Mouse (Mus musculus) gastrocnemius, adult 18-20 months (tissue): ENCODE data around the gene Pik3cg. TPM values are rescaled to one million over a fixed set of nuclear protein-coding genes. Genes with fewer than 3 reads are reported as not detected.

Experiments
- DNase-seq: peaks from one replicate; pipeline ENCODE4 v3.0.0; 2021; ENCODE audit warnings: low spot score
- total RNA-seq, 2 experiments: library from RNA; stranded (reverse); gene quantifications; 2 replicates each; pipeline ENCODE4 v1.2.3; 2021

Gene Pik3cg
- total RNA-seq, 2 experiments from 2014 or later, result 0.37 to 0.57 TPM

DNA sequence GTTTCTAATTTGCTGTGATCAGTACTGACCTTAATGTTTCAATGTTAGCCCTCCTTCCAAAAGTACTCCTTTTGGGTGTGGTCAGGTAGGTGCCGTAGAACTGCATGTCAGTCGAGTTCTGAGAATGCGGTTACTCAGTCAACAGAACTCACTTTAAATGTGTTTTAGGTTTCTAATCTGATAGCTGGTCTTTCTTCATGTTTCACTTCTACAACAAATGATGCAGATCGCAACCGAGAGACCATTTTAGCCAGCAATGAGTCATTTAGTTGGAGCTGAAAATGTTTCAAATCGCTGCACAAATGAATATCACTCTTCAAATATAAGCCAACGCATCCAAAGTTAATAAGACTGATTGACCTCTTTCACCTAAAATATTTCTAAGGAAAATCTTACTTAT lies 6.5 kb downstream of the Pik3cg start:
- DNase-seq, result no peak

DNA sequence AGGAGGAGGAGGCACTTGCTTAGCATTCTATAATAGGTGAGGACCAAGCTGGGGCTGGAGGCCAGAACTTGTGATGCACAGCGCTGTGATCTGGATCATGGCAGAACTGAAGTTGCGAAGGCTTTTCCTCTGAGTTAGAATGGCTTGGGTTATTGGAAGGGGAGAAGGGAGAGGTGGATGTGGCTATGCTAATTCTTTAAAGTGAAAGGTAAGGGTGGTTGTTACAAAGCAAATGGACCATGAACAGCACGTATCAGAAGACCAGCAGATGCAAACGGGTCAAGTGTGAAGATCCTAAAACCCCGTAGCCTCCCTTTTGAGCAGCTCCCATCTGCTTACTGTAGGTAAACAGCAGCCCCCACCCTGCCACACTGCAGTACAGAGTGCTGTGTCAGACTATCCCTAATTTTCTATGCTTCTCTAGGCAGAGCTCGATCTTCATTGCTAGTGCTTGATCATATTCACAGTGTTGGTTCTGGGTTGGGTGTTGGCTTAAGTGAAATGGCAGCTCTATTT lies 7.3 kb downstream of the Pik3cg start:
- no peak for DNase-seq

DNA sequence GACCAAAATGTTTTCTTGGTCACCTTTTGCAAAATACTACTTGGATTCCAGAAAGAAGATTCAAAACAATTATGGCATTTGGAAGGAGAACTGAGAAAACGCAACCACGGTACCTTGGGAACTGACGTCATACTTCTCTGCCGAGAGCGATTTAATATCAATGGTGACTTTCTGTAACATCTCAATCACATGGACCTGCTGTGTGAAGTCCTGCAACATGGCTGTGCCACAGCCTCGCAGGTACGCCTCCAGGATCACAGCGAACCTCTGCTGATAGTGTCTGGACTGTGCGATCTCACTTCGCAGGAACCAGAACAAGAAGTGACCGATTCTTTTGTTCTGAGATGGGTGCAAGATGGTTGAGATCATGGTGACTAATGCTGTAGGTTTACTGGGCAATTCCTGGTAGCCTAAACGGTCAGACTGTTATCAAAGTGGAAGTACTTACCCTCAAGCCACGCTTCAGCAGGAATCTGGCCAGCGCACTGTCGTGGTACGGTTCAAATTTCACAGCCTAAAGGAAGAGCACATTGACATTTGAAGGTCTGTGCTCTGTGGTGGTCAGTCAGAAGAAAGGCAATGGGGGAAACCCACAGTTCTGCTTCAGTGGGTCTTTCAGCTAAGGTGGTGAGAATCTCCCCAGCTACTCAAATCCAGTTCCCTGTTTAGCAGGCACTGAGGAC lies 7.9 kb downstream of the Pik3cg start:
- DNase-seq, result no peak

DNA sequence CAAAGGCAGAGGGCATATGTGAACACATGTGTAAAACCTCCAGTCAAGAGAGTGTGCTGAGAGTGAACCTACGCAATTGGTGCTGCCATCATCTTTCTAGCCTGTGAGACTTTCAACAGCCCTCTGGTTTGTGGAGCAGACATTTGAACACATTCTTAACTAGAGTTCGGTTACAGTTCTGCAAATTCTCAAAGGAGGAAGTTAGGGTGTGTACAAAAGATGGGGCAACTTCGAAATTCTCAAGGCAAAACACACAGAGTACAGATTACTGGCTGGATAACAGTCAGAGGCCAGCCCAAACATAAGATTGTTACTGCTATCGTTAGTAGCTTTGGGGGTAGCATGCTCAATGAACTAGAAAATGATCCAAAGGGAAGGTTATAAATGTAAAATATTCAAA lies 9.0 kb downstream of the Pik3cg start:
- no peak for DNase-seq

DNA sequence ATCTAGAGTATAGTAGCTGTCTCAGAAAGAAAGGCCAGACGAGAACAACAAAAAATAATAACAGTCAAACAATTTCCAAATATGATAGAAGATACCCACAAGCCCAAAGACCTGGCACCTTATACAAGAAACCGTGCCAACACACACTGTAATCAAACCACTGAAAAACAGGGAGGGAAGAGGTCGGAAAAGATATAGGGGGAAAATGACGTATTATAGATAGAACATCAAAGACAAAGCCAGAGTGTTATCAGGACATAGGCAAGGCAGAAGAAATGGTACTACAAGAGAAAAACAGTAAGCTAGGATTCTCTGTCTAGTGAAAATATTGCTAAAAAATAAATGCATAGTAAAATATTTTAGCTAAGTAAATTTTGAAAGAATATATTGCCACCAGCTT lies 10.4 kb downstream of the Pik3cg start:
- no peak for DNase-seq

DNA sequence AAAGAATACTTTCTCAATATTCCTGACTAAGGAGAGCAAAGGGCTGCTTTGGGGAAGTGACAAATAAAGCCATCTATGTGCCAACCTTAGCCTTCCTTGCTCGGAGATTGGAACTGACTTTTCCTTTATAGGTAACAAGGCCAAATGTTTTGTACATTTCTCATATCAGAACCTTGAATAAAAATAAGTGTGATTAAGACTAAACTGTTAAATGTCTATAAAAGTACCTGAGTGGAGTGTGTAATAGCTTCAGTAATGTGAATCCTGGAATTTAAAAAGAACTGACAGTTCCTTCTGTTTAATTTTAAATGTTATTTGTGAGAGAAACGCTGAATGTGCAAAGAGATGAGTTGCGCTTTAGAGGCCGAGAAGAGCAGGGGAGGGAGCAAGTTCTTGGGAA lies 13.5 kb downstream of the Pik3cg start:
- DNase-seq, result no peak

DNA sequence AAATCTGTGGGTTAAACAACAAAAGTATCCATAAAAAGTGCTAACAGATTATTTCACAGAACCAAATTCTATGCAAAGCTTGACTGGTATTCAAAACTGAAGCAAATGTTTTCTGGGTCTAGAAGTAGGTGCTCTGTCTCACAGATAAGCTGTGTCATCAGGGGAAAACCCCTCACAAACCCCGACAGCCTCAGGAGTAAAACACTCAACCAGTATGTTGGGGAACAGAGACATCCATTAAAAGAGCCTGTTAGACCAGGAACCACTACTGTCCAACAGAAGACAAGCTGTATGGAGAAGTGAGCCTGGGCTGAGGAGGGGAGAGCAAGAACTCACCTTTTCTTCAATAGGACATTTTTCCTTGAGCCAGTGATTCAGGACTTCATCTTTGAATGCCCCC lies 14.1 kb downstream of the Pik3cg start:
- no peak for DNase-seq

DNA sequence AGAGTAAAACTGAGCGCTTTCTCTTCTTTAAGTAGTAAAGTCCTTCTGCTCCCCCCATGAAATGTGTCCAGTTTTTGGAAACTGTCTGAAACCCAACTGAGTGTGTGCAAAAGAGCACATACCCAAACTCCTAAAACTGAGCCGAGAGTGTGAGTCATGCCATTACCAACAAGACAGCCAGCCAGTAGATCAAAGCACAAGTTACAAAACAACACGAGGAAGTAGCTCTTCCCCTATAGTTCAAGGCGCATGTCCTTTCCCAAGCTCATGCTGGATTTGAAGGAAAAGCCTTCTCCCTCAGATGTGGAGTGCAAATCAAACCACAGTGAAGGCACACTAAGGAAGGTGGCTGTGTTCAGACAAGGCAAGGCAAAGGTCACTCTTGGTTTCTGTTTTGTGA lies 17.5 kb downstream of the Pik3cg start:
- no peak for DNase-seq

DNA sequence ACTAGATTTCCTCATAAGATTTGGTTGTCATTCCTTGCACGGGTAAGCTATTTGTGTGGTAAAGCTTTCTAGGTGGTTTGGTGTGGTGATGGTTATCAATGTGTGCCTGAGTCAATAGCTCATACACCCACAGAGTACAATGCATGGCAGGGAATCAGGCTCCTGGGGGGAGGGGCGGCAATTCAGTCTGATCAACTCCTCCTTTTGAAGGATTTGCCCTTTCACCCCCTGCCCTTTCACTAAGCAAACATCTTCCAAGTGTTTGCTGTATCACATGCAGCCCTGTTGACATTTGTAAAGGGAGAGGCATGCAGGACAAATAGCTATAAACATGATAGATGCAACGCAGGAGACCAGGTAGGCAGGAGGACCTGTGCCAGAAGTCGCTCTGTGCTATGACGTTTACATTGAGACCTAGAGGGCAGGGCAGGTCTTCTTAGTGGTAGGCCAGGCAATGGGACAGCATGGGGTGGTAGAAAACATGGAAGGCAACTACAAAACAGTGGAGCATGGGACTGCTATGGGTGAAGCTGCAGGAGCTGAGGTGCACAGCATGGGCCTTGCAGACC lies 20.7 kb downstream of the Pik3cg start:
- DNase-seq, result no peak

DNA sequence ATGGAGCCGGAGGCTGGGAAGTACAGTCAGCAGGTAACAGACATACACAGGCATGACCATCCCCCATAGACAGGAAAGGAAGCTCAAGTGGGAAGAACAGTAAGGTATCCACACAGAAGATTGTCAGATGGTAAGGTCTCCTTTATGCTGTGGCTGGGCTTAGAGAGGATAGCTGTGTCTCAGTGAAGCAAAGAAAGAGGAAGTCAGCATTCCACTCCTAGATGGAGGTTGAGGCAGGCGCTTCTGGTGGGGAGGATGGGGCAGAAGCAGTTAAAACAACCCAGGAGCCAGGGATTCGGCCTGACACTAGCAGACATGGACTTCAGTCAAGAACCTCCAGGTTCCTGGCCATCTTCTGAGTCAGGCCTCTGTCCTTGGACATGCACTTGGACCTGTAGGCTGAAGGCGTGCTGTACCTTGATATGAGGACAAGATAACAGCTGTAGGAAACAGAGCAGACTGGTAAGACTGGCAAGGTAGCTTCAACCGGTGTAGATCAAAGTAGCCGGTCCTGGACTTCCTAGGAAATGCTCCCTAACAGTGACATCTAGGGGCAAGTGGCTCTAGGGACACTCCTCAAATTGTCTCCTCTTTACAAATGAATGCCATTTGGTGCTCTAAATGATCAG lies 21.7 kb downstream of the Pik3cg start:
- DNase-seq, result no peak

DNA sequence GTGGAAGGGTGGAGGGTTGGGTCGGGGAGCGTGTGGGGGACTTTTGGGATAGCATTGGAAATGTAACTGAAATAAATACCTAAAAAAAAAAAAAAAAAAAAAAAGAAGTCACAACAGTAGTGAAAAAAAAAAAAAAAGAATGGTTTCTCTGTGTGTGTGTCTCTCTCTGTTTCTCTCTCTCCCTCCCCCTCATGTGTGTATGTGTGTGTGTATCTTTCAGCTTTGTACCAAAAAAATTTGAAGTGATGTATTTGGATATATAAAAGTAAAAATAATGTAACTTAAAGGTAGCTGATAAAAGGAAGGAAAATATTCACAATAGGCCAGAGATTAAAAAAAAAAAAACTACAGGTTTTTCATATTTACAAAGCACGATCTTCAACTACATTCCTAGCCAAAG lies 23.6 kb downstream of the Pik3cg start:
- DNase-seq, result no peak

DNA sequence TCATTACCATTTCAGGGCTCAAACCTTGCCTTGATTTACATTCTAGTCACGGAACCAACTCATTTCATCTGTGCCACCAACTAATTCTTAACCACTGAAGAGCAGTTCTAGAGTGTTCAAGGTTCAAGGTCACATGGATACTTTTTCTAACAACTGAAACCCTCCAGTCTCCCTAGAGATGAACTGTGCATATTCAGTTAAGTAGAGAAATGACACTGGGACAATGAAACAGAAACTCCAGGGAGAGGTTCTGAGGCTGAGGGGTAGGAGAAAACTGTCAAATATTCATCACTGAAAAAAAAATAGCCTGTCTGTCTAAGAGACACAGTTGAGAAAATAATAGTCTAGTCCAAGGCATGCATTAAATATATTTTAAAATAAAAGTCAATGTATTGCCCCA lies 24.9 kb downstream of the Pik3cg start:
- no peak for DNase-seq

DNA sequence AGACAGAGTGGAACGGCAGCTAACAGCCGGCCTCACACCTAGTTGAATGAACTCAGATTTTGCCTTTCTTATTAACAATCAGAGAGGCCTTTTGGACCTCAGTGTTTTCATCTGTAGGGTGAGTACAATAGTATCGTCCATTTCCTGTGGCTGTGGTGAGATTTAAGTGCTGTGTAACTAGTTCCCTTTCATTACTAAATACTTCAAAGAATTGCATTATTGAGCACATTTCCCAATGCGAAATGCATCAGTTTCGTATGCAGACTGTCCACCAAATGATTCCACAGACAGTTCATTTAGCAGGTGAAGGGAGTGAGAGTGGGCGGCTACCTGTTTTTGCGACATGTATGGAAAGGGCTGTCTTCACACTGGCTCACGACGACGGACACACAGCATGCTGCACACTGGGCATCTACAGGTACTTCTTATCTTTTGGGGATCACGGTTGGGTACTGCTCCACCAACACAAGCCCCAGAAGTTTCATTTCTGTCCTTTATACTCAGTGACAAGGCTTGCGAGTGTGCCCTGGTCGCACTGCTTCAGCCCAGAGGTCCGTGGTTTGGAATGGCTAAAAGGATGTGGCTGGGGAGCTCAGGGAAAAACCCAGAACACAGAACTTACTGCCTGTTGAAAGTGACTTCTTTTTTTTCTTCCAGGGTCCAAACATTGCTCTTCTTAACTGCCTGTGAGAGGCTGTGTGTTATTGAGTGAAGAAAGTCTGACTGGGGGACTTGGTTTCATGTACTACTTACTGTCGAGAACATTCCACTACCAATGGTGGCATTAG lies 25.6 kb downstream of the Pik3cg start:
- DNase-seq, result no peak

DNA sequence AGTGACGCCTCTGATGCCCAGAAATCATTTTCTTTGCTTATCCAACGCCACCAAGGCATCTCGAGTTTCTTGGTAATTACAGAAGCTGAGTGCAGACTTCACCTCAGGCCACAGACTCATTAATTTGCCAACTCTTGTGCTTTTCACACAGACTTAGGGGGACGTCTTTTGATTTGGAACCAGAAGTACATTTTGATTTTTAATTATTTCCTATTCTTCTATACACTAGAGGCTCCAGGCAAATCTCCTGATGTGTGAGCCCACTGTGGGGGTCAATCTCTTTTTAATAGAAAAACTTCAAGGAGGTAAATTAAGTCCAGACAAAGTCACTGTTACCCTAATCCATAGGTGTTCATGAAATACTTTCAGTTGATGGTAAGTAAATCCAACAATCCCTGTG lies 26.6 kb downstream of the Pik3cg start:
- no peak for DNase-seq

DNA sequence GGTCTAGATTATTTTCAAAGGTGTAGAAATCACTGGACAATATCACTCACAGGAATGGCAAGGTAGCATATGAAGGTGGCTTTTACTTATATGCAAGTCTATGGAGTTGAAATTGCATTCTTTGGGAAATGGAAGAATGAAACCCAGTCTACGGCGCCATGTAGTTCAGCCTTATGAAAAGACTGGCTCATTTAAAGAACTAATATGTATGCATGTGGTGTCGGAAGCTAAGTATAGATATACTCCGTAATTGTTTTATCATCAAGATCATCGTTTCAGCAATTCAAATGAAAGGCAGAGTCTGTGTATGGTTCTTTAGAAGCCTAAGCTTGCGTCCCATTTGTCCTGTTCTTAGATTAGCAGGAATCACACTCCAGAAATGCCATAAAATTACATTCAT lies 34.0 kb downstream of the Pik3cg start:
- DNase-seq, result no peak

DNA sequence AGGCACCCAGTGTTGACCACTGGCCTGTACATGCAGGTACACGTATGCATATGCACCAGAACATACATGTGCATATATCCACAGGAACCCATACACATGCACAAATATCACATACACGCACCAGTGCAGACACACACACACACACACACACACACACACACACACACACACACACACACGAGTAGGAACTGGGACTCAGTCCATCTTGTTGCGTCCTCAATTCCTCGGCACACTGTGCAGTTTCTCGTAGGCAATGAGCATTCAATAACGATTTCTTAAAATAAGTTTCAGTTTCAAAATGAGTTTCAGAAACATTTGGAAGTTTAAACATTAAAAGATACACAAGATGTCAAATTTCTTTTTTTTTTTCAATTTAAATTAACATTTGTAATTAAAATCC lies 35.6 kb downstream of the Pik3cg start:
- no peak for DNase-seq

DNA sequence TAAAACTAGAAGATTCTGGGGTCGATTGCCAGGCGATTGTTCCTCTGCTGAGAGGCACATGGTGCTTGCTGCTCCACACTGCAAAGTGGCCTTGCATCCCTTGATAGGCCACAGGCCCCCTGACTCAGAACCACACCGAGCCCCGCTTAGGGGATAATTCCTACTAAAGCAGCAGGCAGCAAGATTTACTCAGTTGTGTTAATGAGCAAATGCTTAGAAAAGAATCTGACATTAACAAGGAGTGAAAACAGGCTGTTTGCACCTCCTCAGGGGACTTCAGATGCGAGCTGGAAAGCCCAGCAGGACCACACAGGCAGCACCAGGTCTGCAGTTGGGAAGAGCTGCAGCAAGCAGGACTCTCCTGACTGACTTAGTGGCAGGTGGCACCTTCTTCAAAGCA lies 39.3 kb downstream of the Pik3cg start:
- DNase-seq, result no peak

DNA sequence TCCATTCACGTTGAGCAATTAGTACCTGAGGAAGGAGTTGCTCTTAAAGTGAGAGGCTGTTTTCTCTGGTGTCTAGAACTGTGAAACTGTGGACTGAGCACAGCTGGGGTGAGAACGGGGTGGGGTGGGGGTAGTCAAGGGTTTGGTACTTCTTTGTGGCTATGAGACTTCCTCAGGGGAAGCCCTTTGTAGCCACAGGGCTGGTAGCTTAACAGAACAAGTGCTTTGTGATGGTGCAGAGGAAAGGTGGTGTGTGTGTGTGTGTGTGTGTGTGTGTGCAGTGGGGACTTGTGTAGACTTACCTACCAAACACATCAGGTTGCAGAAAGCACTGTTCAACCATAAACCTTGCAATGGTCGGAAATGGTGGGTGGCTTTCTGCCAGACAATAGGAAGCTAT lies 39.7 kb downstream of the Pik3cg start:
- DNase-seq, result no peak

DNA sequence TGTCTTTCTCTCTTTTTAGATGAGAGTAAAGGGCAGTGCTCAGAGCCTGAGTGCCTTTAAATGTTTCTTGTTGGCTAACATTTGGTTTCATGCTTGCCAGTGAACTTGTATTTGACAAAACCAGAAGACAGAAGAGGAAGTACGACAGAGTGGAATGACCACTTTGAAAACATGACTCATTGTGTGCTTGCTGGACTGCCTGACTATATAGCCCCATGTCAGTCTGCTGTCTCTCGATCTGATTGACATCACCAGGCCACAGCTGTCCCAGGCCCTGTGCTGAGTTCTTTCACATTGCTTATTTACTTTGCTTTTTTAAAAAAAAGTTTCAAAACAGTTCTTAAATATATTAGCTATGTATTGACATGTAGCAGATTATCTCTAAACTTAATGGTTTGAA lies 44.8 kb downstream of the Pik3cg start:
- no peak for DNase-seq

DNA sequence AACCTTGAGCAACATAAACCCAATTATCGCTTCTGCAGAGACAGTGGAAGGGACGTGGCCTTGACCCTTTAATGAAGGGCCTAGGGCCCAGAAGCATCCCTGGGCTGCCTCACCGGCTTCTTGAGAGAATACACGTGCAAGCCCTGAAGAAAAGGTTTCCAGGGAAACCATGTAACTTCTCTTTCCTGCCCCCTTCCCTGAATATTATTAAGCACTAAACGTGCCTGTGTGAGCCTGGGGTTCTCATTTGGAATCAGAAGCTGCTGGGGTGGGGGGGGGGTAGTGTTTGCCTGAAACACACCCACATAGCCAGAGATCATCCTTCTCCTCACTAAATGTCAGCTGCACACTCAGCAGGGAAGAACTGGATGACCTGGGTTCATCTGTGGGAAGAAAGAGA lies 49.7 kb downstream of the Pik3cg start:
- no peak for DNase-seq

DNA sequence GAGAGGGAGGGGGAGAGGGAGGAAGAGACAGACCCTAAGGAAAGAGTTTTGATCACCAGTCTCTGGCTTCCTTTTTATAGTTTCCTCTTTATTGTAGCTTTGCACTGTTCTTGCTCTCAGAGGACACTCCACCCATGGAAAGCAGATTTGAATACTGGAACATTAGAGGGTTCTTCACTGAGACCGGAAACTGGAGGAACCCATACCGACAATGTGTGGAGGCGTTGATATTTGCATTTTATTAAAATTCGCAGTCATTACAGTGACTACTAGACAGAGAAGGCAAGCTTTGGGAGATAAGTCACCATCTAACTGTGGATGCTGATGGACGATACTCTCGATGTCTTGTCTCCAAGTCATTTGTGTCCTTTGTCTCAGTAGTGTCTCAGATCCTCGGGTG lies 61.9 kb downstream of the Pik3cg start:
- DNase-seq, result no peak

DNA sequence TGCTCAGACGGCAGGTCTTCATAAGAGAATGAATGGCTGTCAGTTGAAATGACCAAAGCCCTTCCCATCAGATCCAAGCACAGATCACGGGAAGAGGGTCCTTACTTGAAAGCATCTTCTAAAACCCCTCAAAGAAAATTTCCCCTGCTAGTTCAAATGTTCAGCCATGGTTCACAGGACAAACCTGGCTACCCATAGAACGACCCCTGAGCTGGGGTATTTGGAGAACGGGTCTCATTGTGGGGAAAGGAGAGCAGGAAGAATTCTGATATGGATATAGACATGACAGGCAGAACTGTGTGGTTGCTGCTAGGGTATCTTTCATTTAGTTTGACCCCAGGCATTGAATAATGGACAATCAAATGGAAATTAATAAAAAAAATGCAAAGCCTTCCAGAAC lies 62.8 kb downstream of the Pik3cg start:
- no peak for DNase-seq
